Mouse (Mus musculus) activated CD4-positive, CD25-positive, alpha-beta regulatory T cell, adult 4 months (primary cell): ENCODE measurements at regions not wholly inside any gene's neighbourhood (a gene's known extent, or its start where the extent isn't known, plus 50 kb on each side); places are given as distances from the start of the nearest gene placed in this dataset.

Source experiments
- ATAC-seq: one replicate; pipeline ENCODE4 v1.8.0; 2017

DNA sequence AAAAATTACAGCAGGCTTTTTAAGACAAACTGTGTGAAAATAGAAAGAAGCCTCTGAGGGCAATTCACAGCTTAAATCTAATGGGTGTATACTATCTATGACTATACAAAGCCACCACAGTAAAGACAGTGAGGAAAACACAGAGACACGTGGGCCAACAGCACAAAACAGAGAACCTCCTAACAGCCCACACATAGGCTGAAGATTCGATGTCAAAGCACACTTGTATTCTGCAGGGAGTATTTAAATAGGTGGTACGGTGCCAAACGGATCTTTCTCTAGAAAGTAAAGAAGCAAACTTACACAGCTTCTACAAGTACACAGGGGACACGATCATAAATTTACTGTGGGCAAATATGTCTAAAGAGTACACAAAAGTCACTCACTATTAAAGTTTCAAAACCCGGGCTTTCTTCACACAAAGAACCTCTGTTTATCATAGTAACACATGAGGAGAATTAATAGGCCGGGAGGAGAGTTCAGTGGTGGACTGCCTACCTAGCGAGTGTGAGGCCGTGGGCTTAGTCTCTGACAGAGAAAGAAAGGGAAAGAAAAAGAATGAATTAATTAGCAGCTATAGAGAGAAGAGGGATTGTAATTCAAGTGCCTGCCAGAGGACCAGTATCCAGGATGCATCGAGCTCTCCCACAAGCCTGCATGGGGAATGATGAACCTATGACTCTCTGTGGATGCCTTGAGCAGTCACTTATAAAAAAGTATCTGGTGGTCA is 317.7 kb upstream of the Nfe2l3 start:
- no peak for ATAC-seq

- no peak for ATAC-seq
Measured at GRCm38 (mm10) chr6:51118833-51119535, 313.5 kb upstream of the Nfe2l3 start.

DNA sequence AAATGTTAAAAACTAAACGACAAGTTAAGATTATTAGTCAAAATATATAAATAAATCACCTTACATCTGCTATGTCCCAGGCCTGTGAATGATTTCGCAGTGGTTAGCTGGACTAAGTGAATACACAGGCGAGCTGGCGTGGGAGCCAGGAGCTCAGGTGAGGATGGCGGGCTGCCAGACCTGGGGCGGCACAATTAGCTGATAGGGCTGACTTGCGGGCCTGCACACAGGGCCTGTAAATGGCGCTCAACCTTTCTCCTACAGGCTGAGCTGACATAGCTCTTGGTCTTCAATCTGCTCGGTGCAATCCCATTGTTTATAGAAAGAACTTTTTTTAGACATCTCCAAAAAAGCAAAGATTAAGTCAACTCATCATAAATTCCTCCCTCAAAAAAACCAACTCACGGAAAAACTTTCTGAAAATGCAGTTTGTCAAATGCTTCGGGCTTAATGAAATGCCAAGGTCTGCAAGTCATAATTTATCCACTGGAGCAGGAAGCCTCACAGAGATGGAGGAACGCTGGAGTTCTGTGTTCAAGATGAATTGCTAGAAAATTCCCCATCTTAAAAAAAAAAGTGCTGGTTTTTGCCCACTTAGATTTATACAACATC is 312.7 kb upstream of the Nfe2l3 start:
- ATAC-seq, result no peak

DNA sequence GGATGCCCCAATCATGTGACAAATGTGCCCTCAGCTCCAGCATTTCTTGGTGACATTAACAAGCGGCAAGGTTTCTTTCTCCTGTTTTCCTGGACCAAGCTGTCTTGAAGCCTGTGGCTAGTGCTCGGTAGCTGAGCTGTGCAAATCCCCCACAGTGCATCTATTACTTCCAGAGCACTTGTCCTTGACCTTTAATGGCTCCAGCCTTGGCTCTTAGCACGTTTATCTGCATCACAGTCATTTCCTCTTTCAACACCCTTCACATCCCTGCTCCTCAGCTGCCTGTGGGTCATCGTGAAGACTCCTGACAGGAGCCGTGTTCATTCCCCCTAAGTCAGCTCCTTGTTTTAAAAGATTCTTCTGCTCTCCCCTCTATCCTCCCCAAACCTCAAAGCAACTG is 309.5 kb upstream of the Nfe2l3 start:
- ATAC-seq, result no peak

GRCm38 (mm10) chr6:51127851-51128250 is 304.6 kb upstream of the Nfe2l3 start:
- no peak for ATAC-seq

GRCm38 (mm10) chr6:51129096-51129495 is 303.4 kb upstream of the Nfe2l3 start:
- ATAC-seq, result no peak

GRCm38 (mm10) chr6:51129591-51129990 is 302.9 kb upstream of the Nfe2l3 start:
- peak; percentile 57 for ATAC-seq

DNA sequence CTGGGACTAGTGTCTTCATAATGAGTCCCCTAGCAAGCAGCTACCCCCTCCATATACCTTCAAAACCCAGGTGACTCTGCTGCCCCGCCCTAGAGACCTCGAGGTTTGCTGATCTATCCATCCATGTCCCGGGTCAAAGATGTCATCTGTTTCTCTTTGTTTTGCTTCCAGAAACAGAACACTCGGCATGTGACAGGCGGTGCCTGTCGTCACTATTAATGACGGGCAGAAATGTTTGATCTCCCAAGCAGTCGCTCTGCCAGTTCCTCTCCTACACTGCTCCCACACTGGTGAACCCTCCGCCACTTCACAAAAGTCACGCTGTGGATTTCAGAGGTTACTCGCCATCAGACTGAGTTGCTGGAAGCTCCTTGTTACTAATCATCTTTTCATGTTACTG is 287.7 kb upstream of the Nfe2l3 start:
- no peak for ATAC-seq

DNA sequence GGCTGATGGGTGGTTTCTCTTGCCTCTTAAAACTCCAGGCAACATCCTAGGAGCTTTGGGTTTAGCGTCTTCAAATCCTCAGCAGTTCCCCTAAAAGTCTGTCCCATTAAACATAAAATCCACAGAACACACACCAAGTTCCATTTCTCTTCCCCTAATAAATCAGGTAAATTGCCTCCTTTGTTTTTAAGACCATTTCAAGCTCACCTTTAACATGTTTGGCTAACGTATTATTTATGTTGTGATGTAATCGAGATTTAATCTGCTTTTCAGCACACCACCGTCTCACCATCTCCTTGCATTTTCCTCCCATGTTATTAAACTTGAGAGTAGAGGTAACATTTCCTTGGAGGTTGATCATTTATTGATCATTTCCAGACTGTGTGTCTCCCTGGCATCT is 286.6 kb upstream of the Nfe2l3 start:
- no peak for ATAC-seq

GRCm38 (mm10) chr6:51148821-51149220 is 283.6 kb upstream of the Nfe2l3 start:
- no peak for ATAC-seq

- ATAC-seq, result no peak
Measured at GRCm38 (mm10) chr6:51150066-51150465, 282.4 kb upstream of the Nfe2l3 start.

DNA sequence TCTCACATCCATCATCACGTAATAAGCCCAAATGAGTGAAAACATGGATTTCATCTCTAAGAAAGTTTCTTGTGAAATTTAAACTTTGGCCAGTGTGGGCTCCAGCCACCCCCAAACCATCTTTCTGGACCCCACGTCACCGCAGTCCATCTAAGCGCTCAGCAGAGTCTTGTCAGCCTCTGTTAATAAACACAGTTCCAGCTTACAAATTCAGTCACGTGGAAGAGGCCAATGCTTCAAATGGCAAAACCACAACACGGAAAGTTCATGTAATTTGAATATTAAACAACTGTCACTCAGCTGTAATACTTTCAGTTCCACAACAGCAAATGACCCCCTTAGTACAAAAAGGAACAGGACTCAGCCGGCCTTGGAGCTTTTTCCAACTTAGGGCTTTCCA is 282.0 kb upstream of the Nfe2l3 start:
- ATAC-seq, result no peak

DNA sequence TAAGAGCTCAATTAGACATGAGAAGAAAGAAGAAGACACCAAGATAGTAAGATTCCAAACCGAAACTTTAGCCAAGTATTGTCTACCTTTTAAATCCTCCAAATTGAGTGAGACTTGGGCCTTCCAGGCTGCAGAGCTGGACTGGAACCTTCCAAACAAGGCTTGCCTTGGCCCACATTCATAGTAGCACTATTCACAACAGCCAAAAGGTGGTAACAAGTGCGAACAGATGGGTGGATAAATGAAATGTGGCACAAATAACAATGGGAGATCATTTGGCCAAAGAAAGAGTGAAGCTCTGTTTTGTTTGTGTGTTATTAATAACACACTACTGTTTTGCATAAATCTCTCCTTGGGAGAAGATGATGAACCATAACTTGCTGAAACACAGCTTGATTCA is 281.6 kb upstream of the Nfe2l3 start:
- ATAC-seq, result no peak

GRCm38 (mm10) chr6:51156836-51157370 is 275.6 kb upstream of the Nfe2l3 start:
- ATAC-seq, result no peak

- no peak for ATAC-seq
Measured at GRCm38 (mm10) chr6:51161149-51161548, 271.3 kb upstream of the Nfe2l3 start.

DNA sequence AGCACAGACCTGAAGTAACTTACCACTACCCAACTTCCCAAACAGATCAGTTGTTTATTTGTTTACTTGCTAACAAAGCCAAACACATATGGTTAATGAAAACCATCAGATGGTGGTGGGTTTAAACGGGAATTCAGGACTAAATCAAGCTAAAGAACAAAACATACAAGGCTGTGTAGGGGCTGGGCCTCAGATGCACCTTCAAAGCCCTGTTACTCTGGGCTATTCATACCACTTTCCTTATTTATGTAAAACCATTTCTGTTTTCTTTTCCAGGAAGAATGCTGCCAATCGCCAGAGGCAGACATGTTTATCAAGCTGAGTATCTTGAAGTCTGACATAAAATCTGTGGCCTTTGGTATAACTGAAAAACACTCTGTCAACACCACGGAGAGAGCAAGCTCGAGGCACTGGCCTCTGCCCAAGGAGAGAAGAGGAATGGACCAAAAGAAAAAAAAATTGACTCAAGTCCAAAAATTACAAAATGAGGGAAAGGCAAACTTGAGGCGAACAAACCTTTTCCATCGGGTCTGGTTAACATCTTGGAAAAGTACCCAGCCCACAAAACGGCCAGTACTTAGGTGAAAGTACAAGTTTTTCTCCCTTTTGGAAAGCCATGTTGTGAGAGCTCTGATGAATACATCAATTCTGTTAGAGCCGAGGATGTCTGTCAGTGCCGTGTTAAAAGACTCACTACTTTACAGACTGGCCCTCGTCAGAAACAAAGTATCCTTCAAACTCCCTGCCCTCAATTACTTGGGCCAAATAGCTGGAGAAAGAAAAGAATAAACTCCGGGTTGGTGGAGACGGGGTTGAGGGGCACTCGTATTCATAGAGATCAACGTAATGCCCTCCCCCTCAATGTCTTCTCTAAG is 270.0 kb upstream of the Nfe2l3 start:
- ATAC-seq, result no peak

DNA sequence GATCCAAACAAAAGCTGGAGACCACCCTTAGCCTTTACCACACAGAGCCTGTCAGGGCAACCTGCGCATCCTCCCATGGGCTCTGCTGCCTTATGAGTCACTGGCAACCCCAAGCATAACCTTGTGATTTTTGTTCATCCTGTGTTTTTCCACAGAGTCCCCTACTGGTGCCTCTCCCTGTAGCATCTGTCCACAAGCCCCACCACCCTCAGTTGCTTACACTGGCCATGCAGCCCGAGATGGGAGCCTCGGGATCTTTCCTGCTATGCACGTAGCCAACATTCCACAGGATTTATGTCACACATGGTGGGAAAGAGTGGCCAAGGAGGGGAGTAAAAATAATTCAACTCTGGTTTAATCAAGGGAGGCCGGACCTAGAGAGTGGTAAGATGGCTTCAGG is 269.2 kb upstream of the Nfe2l3 start:
- ATAC-seq, result no peak

- ATAC-seq, result no peak
Measured at GRCm38 (mm10) chr6:51163882-51164281, 268.6 kb upstream of the Nfe2l3 start.

DNA sequence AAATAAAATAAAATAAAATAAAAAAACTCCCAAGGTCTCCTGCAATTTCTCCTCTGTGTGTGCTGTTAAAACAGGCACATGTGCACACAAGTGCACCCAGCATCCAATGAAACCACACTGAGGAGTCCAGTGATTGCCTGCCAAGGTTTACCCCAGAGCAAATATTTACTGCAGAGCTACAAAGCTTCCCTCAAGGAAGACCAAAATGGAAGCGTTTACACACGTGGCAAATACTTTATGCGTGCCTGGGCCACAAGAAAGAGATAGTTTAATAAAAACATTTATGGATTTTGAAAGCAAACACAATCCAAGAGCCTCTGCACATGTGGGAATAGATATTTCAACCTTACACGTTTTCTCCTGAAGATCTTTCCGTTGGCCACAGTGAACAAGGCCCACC is 265.4 kb upstream of the Nfe2l3 start:
- no peak for ATAC-seq

GRCm38 (mm10) chr6:51168048-51168447 is 264.4 kb upstream of the Nfe2l3 start:
- no peak for ATAC-seq

DNA sequence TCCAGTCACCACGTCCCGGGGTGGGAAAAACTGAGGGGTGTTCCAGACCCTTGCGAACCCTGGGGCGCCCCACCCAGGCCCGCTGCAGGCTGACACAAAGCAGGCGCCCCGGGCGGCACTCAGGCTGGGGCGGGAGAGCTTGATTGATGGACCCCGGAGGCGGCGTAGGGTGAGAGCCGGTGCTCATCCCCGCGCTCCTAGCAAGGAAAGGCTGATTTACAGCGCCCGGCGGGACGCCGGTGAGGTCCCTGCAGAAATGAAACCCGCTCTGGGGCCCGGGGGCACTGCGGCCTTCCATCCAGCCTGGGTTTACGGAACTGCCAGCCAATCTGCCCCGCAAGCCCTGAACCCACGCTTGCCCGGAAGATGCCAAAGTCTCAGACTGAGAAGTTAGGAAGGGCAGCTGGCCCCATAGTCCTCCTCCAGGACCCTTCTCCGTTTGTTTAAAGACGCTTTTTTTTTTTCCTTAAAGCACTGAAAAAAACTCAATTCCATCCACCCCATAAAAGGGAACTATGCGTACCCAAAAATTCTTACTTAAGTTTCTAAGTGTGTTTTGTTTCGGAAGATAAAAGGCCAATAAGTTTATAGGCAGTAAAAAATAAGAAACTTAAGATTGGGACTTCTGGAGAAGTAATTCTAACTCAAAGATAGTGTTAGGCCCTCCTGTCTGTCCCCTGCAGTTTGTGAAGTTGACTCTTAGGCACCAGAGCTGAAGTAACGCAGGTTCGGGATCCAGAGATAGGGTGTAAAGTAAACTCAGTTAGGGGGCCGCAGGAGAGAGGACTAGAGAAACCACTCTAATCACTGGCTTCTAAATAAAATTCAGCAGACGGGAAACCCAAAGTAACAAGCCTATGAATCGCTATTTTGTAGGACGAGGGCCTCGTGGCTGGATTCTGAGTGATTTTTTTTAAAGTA is 263.4 kb upstream of the Nfe2l3 start:
- no peak for ATAC-seq

- no peak for ATAC-seq
Measured at GRCm38 (mm10) chr6:51169971-51170411, 262.5 kb upstream of the Nfe2l3 start.
